Mouse (Mus musculus) lung, postnatal 0 days (tissue): ENCODE measurements at regions not wholly inside any gene's neighbourhood (a gene's known extent, or its start where the extent isn't known, plus 50 kb on each side); places are given as distances from the start of the nearest gene placed in this dataset.

Source experiments
- CTCF ChIP-seq: IDR thresholded peaks from 2 replicates; pipeline ENCODE4 v1.5.1; 2016; ENCODE audit warnings: antibody characterized with exemption, mild to moderate bottlenecking
- EP300 ChIP-seq: IDR thresholded peaks from 2 replicates; pipeline ENCODE4 v1.6.1; 2016; ENCODE audit warnings: antibody characterized with exemption, mild to moderate bottlenecking, control low read depth

DNA sequence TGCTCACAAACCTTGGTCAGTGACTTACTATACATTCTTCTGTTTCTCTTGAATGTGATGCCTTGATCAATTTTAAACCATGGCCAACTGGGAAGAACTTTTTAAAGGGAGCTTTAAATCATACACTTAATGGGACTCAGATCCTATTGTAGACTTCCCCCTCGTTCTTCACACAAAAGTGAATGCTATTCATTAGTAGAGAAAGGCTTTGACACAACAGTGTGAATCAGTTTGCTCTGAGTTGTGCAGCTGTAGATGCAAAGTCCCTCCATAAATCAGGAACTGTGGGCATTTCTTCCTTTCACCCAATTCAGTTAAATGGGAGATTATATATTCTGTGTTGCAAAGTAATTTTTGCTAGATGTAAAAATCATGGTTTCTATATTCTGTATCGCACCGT is 831.6 kb upstream of the Epha7 start:
- TF ChIP-seq CTCF: no peak
- no peak for TF ChIP-seq EP300
